Mouse (Mus musculus): ENCODE measurements at regions not wholly inside any gene's neighbourhood (a gene's known extent, or its start where the extent isn't known, plus 50 kb on each side); places are given as distances from the start of the nearest gene placed in this dataset.

DNA sequence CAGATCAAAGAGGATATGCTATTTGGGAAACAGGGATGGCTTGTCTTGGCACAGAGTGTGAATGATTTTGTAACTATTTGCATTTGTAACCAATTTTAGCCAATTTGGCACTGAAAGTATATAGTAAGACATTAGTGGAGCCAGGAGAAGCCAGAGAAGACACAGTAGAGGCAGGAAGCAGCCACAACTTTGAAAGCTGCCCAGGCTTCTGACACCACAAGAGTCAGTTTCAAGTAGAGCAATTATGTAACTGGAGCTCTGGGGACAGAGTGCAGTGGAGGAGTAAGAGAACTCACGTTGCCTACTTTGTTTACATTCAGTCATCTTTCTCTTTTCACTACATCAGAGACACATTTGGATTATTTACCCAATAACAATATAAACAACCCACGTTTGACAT, 1956.5 kb upstream of the Lrrc6 start:
- TF ChIP-seq ZNF384 (IDR thresholded peaks at IDR 0.05; ENCODE audit: low read depth, low read length) (no peak), HCFC1 (IDR thresholded peaks at IDR 0.05; ENCODE audit: borderline replicate concordance, insufficient read depth, low read length) (no peak), CHD2 (IDR thresholded peaks at IDR 0.05; ENCODE audit: low read depth, low read length) (no peak), MAFK (IDR thresholded peaks at IDR 0.05; ENCODE audit: insufficient read depth, low read depth, low read length) (no peak)
